Mouse (Mus musculus): ENCODE results near the gene St3gal2. TPM values are rescaled to one million over a fixed set of nuclear protein-coding genes. Genes with fewer than 3 reads are reported as not detected.
A peak's percentile ranks its signal among the peaks of the same experiment; 100 is the strongest.

Gene St3gal2
- polyA plus RNA-seq (2011; ENCODE audit: insufficient read depth, insufficient read length, low replicate concordance, missing spikeins): 16.1 and 29.4 TPM in 2 replicates

GRCm38 (mm10) chr8:110919341-110920031 lies at the start of gene St3gal2:
Gene St3gal2 (plus strand): TSS chr8:110919922.
- TF ChIP-seq POLR2A (IDR thresholded peaks at IDR 0.05; ENCODE audit: borderline replicate concordance, control insufficient read depth, low read depth, low read length) (peak; percentile 50; the same call in 1 of the 2 replicates), CTCF (IDR thresholded peaks at IDR 0.05; ENCODE audit: control insufficient read depth, insufficient read depth, low read length) (no peak)
- H3K27ac ChIP-seq (ENCODE audit: control insufficient read depth, insufficient read depth, low read depth, low read length, poor library complexity): peak within 1 kb of the TSS; percentile 83
- H3K4me1 ChIP-seq (ENCODE audit: control insufficient read depth, insufficient read depth, low read length): peaks cover 5% of the 10 kb centered on the region; the same call in 1 of the 2 replicates

GRCm38 (mm10) chr8:110870501-110870900 lies 49.2 kb upstream of the St3gal2 start:
- WGBS: 94% methylated on average over 2 of the region's 2 CpGs
- H3K4me3 ChIP-seq (replicated peaks; ENCODE audit: control insufficient read depth, low read depth, low read length): no peak overlapping the region

More at GRCm38 (mm10) chr8:110919341-110920031, at the start of gene St3gal2:
- H3K4me3 ChIP-seq (replicated peaks; ENCODE audit: control insufficient read depth, low read depth, low read length): peak within 1 kb of the TSS; percentile 81
- 1% methylated on average over 33 of the region's 36 CpGs for WGBS

GRCm38 (mm10) chr8:110877862-110878261 lies 41.9 kb upstream of the St3gal2 start:
- Histone ChIP-seq H3K4me3 (replicated peaks; ENCODE audit: control insufficient read depth, low read depth, low read length) (no peak overlapping the region), H3K4me1 (ENCODE audit: control insufficient read depth, insufficient read depth, low read length) (no peaks in the 10 kb centered on the region), H3K27ac (ENCODE audit: control insufficient read depth, insufficient read depth, low read depth, low read length, poor library complexity) (no peak overlapping the region)
- no peak for TF ChIP-seq POLR2A (IDR thresholded peaks at IDR 0.05; ENCODE audit: borderline replicate concordance, control insufficient read depth, low read depth, low read length)
- no peak for TF ChIP-seq CTCF (IDR thresholded peaks at IDR 0.05; ENCODE audit: control insufficient read depth, insufficient read depth, low read length)
- 58% methylated on average over 4 of the region's 4 CpGs for WGBS

More at GRCm38 (mm10) chr8:110870501-110870900, 49.2 kb upstream of the St3gal2 start:
- Histone ChIP-seq H3K27ac (ENCODE audit: control insufficient read depth, insufficient read depth, low read depth, low read length, poor library complexity) (no peak overlapping the region), H3K4me1 (ENCODE audit: control insufficient read depth, insufficient read depth, low read length) (no peaks in the 10 kb centered on the region)
- TF ChIP-seq CTCF (IDR thresholded peaks at IDR 0.05; ENCODE audit: control insufficient read depth, insufficient read depth, low read length) (no peak), POLR2A (IDR thresholded peaks at IDR 0.05; ENCODE audit: borderline replicate concordance, control insufficient read depth, low read depth, low read length) (no peak)

- 93% methylated on average over 10 of the region's 10 CpGs for whole genome bisulfite sequencing
- Histone ChIP-seq H3K27ac (ENCODE audit: control insufficient read depth, insufficient read depth, low read depth, low read length, poor library complexity) (no peak overlapping the region), H3K4me3 (replicated peaks; ENCODE audit: control insufficient read depth, low read depth, low read length) (no peak overlapping the region), H3K4me1 (ENCODE audit: control insufficient read depth, insufficient read depth, low read length) (no peaks in the 10 kb centered on the region)
- TF ChIP-seq CTCF (IDR thresholded peaks at IDR 0.05; ENCODE audit: control insufficient read depth, insufficient read depth, low read length) (no peak), POLR2A (IDR thresholded peaks at IDR 0.05; ENCODE audit: borderline replicate concordance, control insufficient read depth, low read depth, low read length) (no peak)
These were observed 37.9 kb upstream of the St3gal2 start for GRCm38 (mm10) chr8:110881741-110882310.

GRCm38 (mm10) chr8:110883824-110884223 lies 35.9 kb upstream of the St3gal2 start:
- WGBS: 93% methylated on average over 18 of the region's 18 CpGs
- Histone ChIP-seq H3K27ac (ENCODE audit: control insufficient read depth, insufficient read depth, low read depth, low read length, poor library complexity) (no peak overlapping the region), H3K4me3 (replicated peaks; ENCODE audit: control insufficient read depth, low read depth, low read length) (no peak overlapping the region), H3K4me1 (ENCODE audit: control insufficient read depth, insufficient read depth, low read length) (no peaks in the 10 kb centered on the region)
- TF ChIP-seq CTCF (IDR thresholded peaks at IDR 0.05; ENCODE audit: control insufficient read depth, insufficient read depth, low read length) (no peak), POLR2A (IDR thresholded peaks at IDR 0.05; ENCODE audit: borderline replicate concordance, control insufficient read depth, low read depth, low read length) (no peak)

GRCm38 (mm10) chr8:110886634-110887033 lies 33.1 kb upstream of the St3gal2 start:
- Histone ChIP-seq H3K4me1 (ENCODE audit: control insufficient read depth, insufficient read depth, low read length) (no peaks in the 10 kb centered on the region), H3K4me3 (replicated peaks; ENCODE audit: control insufficient read depth, low read depth, low read length) (no peak overlapping the region), H3K27ac (ENCODE audit: control insufficient read depth, insufficient read depth, low read depth, low read length, poor library complexity) (no peak overlapping the region)
- 87% methylated on average over 3 of the region's 3 CpGs for WGBS
- TF ChIP-seq CTCF (IDR thresholded peaks at IDR 0.05; ENCODE audit: control insufficient read depth, insufficient read depth, low read length) (no peak), POLR2A (IDR thresholded peaks at IDR 0.05; ENCODE audit: borderline replicate concordance, control insufficient read depth, low read depth, low read length) (no peak)

- WGBS: 89% methylated on average over 10 of the region's 10 CpGs
- Histone ChIP-seq H3K4me3 (replicated peaks; ENCODE audit: control insufficient read depth, low read depth, low read length) (no peak overlapping the region), H3K4me1 (ENCODE audit: control insufficient read depth, insufficient read depth, low read length) (no peaks in the 10 kb centered on the region), H3K27ac (ENCODE audit: control insufficient read depth, insufficient read depth, low read depth, low read length, poor library complexity) (no peak overlapping the region)
- TF ChIP-seq POLR2A (IDR thresholded peaks at IDR 0.05; ENCODE audit: borderline replicate concordance, control insufficient read depth, low read depth, low read length) (no peak), CTCF (IDR thresholded peaks at IDR 0.05; ENCODE audit: control insufficient read depth, insufficient read depth, low read length) (no peak)
These were observed 32.2 kb upstream of the St3gal2 start for GRCm38 (mm10) chr8:110887551-110887950.

GRCm38 (mm10) chr8:110888441-110888840 lies 31.3 kb upstream of the St3gal2 start:
- H3K27ac ChIP-seq (ENCODE audit: control insufficient read depth, insufficient read depth, low read depth, low read length, poor library complexity): no peak overlapping the region
- 90% methylated on average over 8 of the region's 8 CpGs for WGBS
- no peak for TF ChIP-seq CTCF (IDR thresholded peaks at IDR 0.05; ENCODE audit: control insufficient read depth, insufficient read depth, low read length)
- TF ChIP-seq POLR2A (IDR thresholded peaks at IDR 0.05; ENCODE audit: borderline replicate concordance, control insufficient read depth, low read depth, low read length): no peak
- H3K4me1 ChIP-seq (ENCODE audit: control insufficient read depth, insufficient read depth, low read length): no peaks in the 10 kb centered on the region
- H3K4me3 ChIP-seq (replicated peaks; ENCODE audit: control insufficient read depth, low read depth, low read length): no peak overlapping the region

Data from bone marrow, adult 2 months (tissue).